Mouse (Mus musculus): ENCODE results near the gene Apon.

- TF ChIP-seq CTCF (conservative IDR thresholded peaks at IDR 0.05; ENCODE audit: low read length) (no peak), NANOG (IDR thresholded peaks at IDR 0.05; ENCODE audit: borderline replicate concordance, low read length) (no peak), POU5F1 (IDR thresholded peaks at IDR 0.05; ENCODE audit: borderline replicate concordance, low read length) (no peak)
Observed at GRCm38 (mm10) chr10:128255925-128256324, 2.0 kb downstream of the Apon start.
